Mouse (Mus musculus): ENCODE measurements around the gene Myoc. TPM values are rescaled to one million over a fixed set of nuclear protein-coding genes. Genes with fewer than 3 reads are reported as not detected.

The Myoc gene
- total and polyA plus RNA-seq, 2 experiments from 2014 or later, result 0.35 TPM; not detected in 1

- ATAC-seq, result no peak
- no peak for TF ChIP-seq CTCF (IDR thresholded peaks at IDR 0.05; ENCODE audit: low read depth)
- Histone ChIP-seq H3K27ac (ENCODE audit: low read depth, low read length) (no peak overlapping the region), H3K4me2 (ENCODE audit: low read depth) (no peak overlapping the region), H3K9me3 (ENCODE audit: low read length) (no peaks in the 10 kb centered on the region), H3K4me3 (ENCODE audit: low read depth, low read length) (no peak overlapping the region), H3K36me3 (ENCODE audit: insufficient read depth) (no peaks in the 10 kb centered on the region), H3K27me3 (ENCODE audit: insufficient read depth, low read length) (no peaks in the 10 kb centered on the region), H3K4me1 (ENCODE audit: insufficient read depth) (no peaks in the 10 kb centered on the region), H3K9ac (no peak overlapping the region)
- DNase-seq, result no peak
- WGBS, result 63% methylated on average over 3 of the region's 3 CpGs
Measured at GRCm38 (mm10) chr1:162636516-162636915, 2.4 kb upstream of the Myoc start.

- no peak for TF ChIP-seq CTCF (IDR thresholded peaks at IDR 0.05; ENCODE audit: low read depth)
- no peak overlapping the region for H3K4me3 ChIP-seq (ENCODE audit: low read depth, low read length)
Measured at GRCm38 (mm10) chr1:162638535-162638934, 420 bp upstream of the Myoc start.

GRCm38 (mm10) chr1:162639861-162640260, 906 bp downstream of the Myoc start:
- no peaks in the 10 kb centered on the region for H3K4me1 ChIP-seq (ENCODE audit: insufficient read depth)
- no peak for ATAC-seq
- no peak overlapping the region for H3K4me2 ChIP-seq (ENCODE audit: low read depth)
- no peak overlapping the region for H3K9ac ChIP-seq
- WGBS, result 75% methylated on average over 1 of the region's 1 CpGs
- DNase-seq, result no peak
- H3K36me3 ChIP-seq (ENCODE audit: insufficient read depth), result no peaks in the 10 kb centered on the region
- H3K9me3 ChIP-seq (ENCODE audit: low read length), result no peaks in the 10 kb centered on the region
- H3K27ac ChIP-seq (ENCODE audit: low read depth, low read length), result no peak overlapping the region
- no peaks in the 10 kb centered on the region for H3K27me3 ChIP-seq (ENCODE audit: insufficient read depth, low read length)
- no peak overlapping the region for H3K4me3 ChIP-seq (ENCODE audit: low read depth, low read length)
- no peak for TF ChIP-seq CTCF (IDR thresholded peaks at IDR 0.05; ENCODE audit: low read depth)

More at GRCm38 (mm10) chr1:162638535-162638934, 420 bp upstream of the Myoc start:
- no peaks in the 10 kb centered on the region for H3K4me1 ChIP-seq (ENCODE audit: insufficient read depth)
- no peaks in the 10 kb centered on the region for H3K9me3 ChIP-seq (ENCODE audit: low read length)
- 90% methylated on average over 4 of the region's 4 CpGs for WGBS
- no peak overlapping the region for H3K27ac ChIP-seq (ENCODE audit: low read depth, low read length)
- DNase-seq (no peak), ATAC-seq (no peak)
- H3K9ac ChIP-seq, result no peak overlapping the region
- no peak overlapping the region for H3K4me2 ChIP-seq (ENCODE audit: low read depth)
- H3K27me3 ChIP-seq (ENCODE audit: insufficient read depth, low read length), result no peaks in the 10 kb centered on the region
- H3K36me3 ChIP-seq (ENCODE audit: insufficient read depth), result no peaks in the 10 kb centered on the region

GRCm38 (mm10) chr1:162642591-162642990, 3.6 kb downstream of the Myoc start:
- Histone ChIP-seq H3K9ac (no peak overlapping the region), H3K27me3 (ENCODE audit: insufficient read depth, low read length) (no peaks in the 10 kb centered on the region), H3K4me1 (ENCODE audit: insufficient read depth) (no peaks in the 10 kb centered on the region), H3K36me3 (ENCODE audit: insufficient read depth) (no peaks in the 10 kb centered on the region), H3K9me3 (ENCODE audit: low read length) (no peaks in the 10 kb centered on the region), H3K4me2 (ENCODE audit: low read depth) (no peak overlapping the region), H3K27ac (ENCODE audit: low read depth, low read length) (no peak overlapping the region), H3K4me3 (ENCODE audit: low read depth, low read length) (no peak overlapping the region)
- 60% methylated on average over 3 of the region's 3 CpGs for WGBS
- ATAC-seq (no peak), DNase-seq (no peak)
- TF ChIP-seq CTCF (IDR thresholded peaks at IDR 0.05; ENCODE audit: low read depth), result no peak

GRCm38 (mm10) chr1:162643752-162644151, 4.8 kb downstream of the Myoc start:
- ATAC-seq (peak; percentile 85), DNase-seq (peak; percentile 77)
- 29% methylated on average over 4 of the region's 4 CpGs for WGBS

GRCm38 (mm10) chr1:162646083-162646686, 7.2 kb downstream of the Myoc start:
- WGBS, result 82% methylated on average over 10 of the region's 10 CpGs
- no peaks in the 10 kb centered on the region for H3K36me3 ChIP-seq (ENCODE audit: insufficient read depth)
- H3K9ac ChIP-seq, result no peak overlapping the region
- no peak overlapping the region for H3K4me3 ChIP-seq (ENCODE audit: low read depth, low read length)
- H3K4me1 ChIP-seq (ENCODE audit: insufficient read depth), result no peaks in the 10 kb centered on the region
- ATAC-seq (no peak), DNase-seq (no peak)
- no peaks in the 10 kb centered on the region for H3K9me3 ChIP-seq (ENCODE audit: low read length)
- H3K27me3 ChIP-seq (ENCODE audit: insufficient read depth, low read length), result no peaks in the 10 kb centered on the region
- H3K27ac ChIP-seq (ENCODE audit: low read depth, low read length), result no peak overlapping the region
- TF ChIP-seq CTCF (IDR thresholded peaks at IDR 0.05; ENCODE audit: low read depth), result no peak
- H3K4me2 ChIP-seq (ENCODE audit: low read depth), result no peak overlapping the region

More at GRCm38 (mm10) chr1:162643752-162644151, 4.8 kb downstream of the Myoc start:
- Histone ChIP-seq H3K9me3 (ENCODE audit: low read length) (no peaks in the 10 kb centered on the region), H3K27ac (ENCODE audit: low read depth, low read length) (no peak overlapping the region), H3K27me3 (ENCODE audit: insufficient read depth, low read length) (no peaks in the 10 kb centered on the region), H3K9ac (no peak overlapping the region), H3K4me1 (ENCODE audit: insufficient read depth) (no peaks in the 10 kb centered on the region), H3K4me3 (ENCODE audit: low read depth, low read length) (no peak overlapping the region), H3K36me3 (ENCODE audit: insufficient read depth) (no peaks in the 10 kb centered on the region), H3K4me2 (ENCODE audit: low read depth) (no peak overlapping the region)
- TF ChIP-seq CTCF (IDR thresholded peaks at IDR 0.05; ENCODE audit: low read depth), result no peak

- ATAC-seq, result no peak
- no peaks in the 10 kb centered on the region for H3K27me3 ChIP-seq (ENCODE audit: insufficient read depth, low read length)
Measured at GRCm38 (mm10) chr1:162648416-162648815, 9.5 kb downstream of the Myoc start.

More at GRCm38 (mm10) chr1:162648416-162648815, 9.5 kb downstream of the Myoc start:
- no peak overlapping the region for H3K4me3 ChIP-seq (ENCODE audit: low read depth, low read length)
- H3K9me3 ChIP-seq (ENCODE audit: low read length), result no peaks in the 10 kb centered on the region
- H3K4me2 ChIP-seq (ENCODE audit: low read depth), result no peak overlapping the region
- H3K4me1 ChIP-seq (ENCODE audit: insufficient read depth), result no peaks in the 10 kb centered on the region
- H3K36me3 ChIP-seq (ENCODE audit: insufficient read depth), result no peaks in the 10 kb centered on the region
- TF ChIP-seq CTCF (IDR thresholded peaks at IDR 0.05; ENCODE audit: low read depth), result no peak
- no peak overlapping the region for H3K9ac ChIP-seq
- WGBS, result 93% methylated on average over 14 of the region's 14 CpGs
- no peak for DNase-seq
- no peak overlapping the region for H3K27ac ChIP-seq (ENCODE audit: low read depth, low read length)

Measured in forebrain, postnatal 0 days (tissue).